Mouse (Mus musculus): ENCODE data around the gene Slx4ip. TPM values are rescaled to one million over a fixed set of nuclear protein-coding genes. Genes with fewer than 3 reads are reported as not detected.

The Slx4ip gene
- total RNA-seq, 1 experiment from 2014 or later = 6.8 TPM

- peak; percentile 27 to 76; a peak in 2 of 4 replicates for ATAC-seq (replicated peaks in 1 of 2; ENCODE audit: insufficient read depth in 1 of 2, low FRiP score in 2 of 2, low TSS enrichment in 1 of 2, low read depth in 1 of 2, poor library complexity in 2 of 2, severe bottlenecking in 2 of 2)
Measured at GRCm38 (mm10) chr2:136936391-136937288, 45.6 kb downstream of the Slx4ip start.

GRCm38 (mm10) chr2:136938249-136938648 lies 47.2 kb downstream of the Slx4ip start:
- ATAC-seq (replicated peaks in 1 of 2; ENCODE audit: insufficient read depth in 1 of 2, low FRiP score in 2 of 2, low TSS enrichment in 1 of 2, low read depth in 1 of 2, poor library complexity in 2 of 2, severe bottlenecking in 2 of 2) = no peak

GRCm38 (mm10) chr2:136946297-136946696 lies 55.3 kb downstream of the Slx4ip start:
- ATAC-seq (replicated peaks in 1 of 2; ENCODE audit: insufficient read depth in 1 of 2, low FRiP score in 2 of 2, low TSS enrichment in 1 of 2, low read depth in 1 of 2, poor library complexity in 2 of 2, severe bottlenecking in 2 of 2) = no peak

- ATAC-seq (replicated peaks in 1 of 2; ENCODE audit: insufficient read depth in 1 of 2, low FRiP score in 2 of 2, low TSS enrichment in 1 of 2, low read depth in 1 of 2, poor library complexity in 2 of 2, severe bottlenecking in 2 of 2) = no peak
Measured at GRCm38 (mm10) chr2:136947500-136947899, 56.5 kb downstream of the Slx4ip start.

- no peak for ATAC-seq (replicated peaks in 1 of 2; ENCODE audit: insufficient read depth in 1 of 2, low FRiP score in 2 of 2, low TSS enrichment in 1 of 2, low read depth in 1 of 2, poor library complexity in 2 of 2, severe bottlenecking in 2 of 2)
Measured at GRCm38 (mm10) chr2:136947937-136948336, 56.9 kb downstream of the Slx4ip start.

- no peak for ATAC-seq (replicated peaks in 1 of 2; ENCODE audit: insufficient read depth in 1 of 2, low FRiP score in 2 of 2, low TSS enrichment in 1 of 2, low read depth in 1 of 2, poor library complexity in 2 of 2, severe bottlenecking in 2 of 2)
Measured at GRCm38 (mm10) chr2:136952238-136952637, 61.2 kb downstream of the Slx4ip start.

GRCm38 (mm10) chr2:136955726-136956571 lies 64.9 kb downstream of the Slx4ip start:
- ATAC-seq (replicated peaks in 1 of 2; ENCODE audit: insufficient read depth in 1 of 2, low FRiP score in 2 of 2, low TSS enrichment in 1 of 2, low read depth in 1 of 2, poor library complexity in 2 of 2, severe bottlenecking in 2 of 2) = no peak

GRCm38 (mm10) chr2:136958697-136959096 lies 67.7 kb downstream of the Slx4ip start:
- ATAC-seq (replicated peaks in 1 of 2; ENCODE audit: insufficient read depth in 1 of 2, low FRiP score in 2 of 2, low TSS enrichment in 1 of 2, low read depth in 1 of 2, poor library complexity in 2 of 2, severe bottlenecking in 2 of 2) = no peak

- no peak for ATAC-seq (replicated peaks in 1 of 2; ENCODE audit: insufficient read depth in 1 of 2, low FRiP score in 2 of 2, low TSS enrichment in 1 of 2, low read depth in 1 of 2, poor library complexity in 2 of 2, severe bottlenecking in 2 of 2)
Measured at GRCm38 (mm10) chr2:136975774-136976173, 84.8 kb downstream of the Slx4ip start.

- ATAC-seq (replicated peaks in 1 of 2; ENCODE audit: insufficient read depth in 1 of 2, low FRiP score in 2 of 2, low TSS enrichment in 1 of 2, low read depth in 1 of 2, poor library complexity in 2 of 2, severe bottlenecking in 2 of 2) = peak in 1 of 2 experiments; percentile 39; a peak in 1 of 4 replicates
Measured at GRCm38 (mm10) chr2:136979056-136979772, 88.2 kb downstream of the Slx4ip start.

- no peak for ATAC-seq (replicated peaks in 1 of 2; ENCODE audit: insufficient read depth in 1 of 2, low FRiP score in 2 of 2, low TSS enrichment in 1 of 2, low read depth in 1 of 2, poor library complexity in 2 of 2, severe bottlenecking in 2 of 2)
Measured at GRCm38 (mm10) chr2:136981062-136981879, 90.3 kb downstream of the Slx4ip start.

GRCm38 (mm10) chr2:136983959-136984358 lies 92.9 kb downstream of the Slx4ip start:
- no peak for ATAC-seq (replicated peaks in 1 of 2; ENCODE audit: insufficient read depth in 1 of 2, low FRiP score in 2 of 2, low TSS enrichment in 1 of 2, low read depth in 1 of 2, poor library complexity in 2 of 2, severe bottlenecking in 2 of 2)

- no peak for ATAC-seq (replicated peaks in 1 of 2; ENCODE audit: insufficient read depth in 1 of 2, low FRiP score in 2 of 2, low TSS enrichment in 1 of 2, low read depth in 1 of 2, poor library complexity in 2 of 2, severe bottlenecking in 2 of 2)
Measured at GRCm38 (mm10) chr2:136985998-136986730, 95.1 kb downstream of the Slx4ip start.

- no peak for ATAC-seq (replicated peaks in 1 of 2; ENCODE audit: insufficient read depth in 1 of 2, low FRiP score in 2 of 2, low TSS enrichment in 1 of 2, low read depth in 1 of 2, poor library complexity in 2 of 2, severe bottlenecking in 2 of 2)
Measured at GRCm38 (mm10) chr2:136993116-136993515, 102.1 kb downstream of the Slx4ip start.

- ATAC-seq (replicated peaks in 1 of 2; ENCODE audit: insufficient read depth in 1 of 2, low FRiP score in 2 of 2, low TSS enrichment in 1 of 2, low read depth in 1 of 2, poor library complexity in 2 of 2, severe bottlenecking in 2 of 2) = no peak
Measured at GRCm38 (mm10) chr2:136997104-136997503, 106.1 kb downstream of the Slx4ip start.

- ATAC-seq (replicated peaks in 1 of 2; ENCODE audit: insufficient read depth in 1 of 2, low FRiP score in 2 of 2, low TSS enrichment in 1 of 2, low read depth in 1 of 2, poor library complexity in 2 of 2, severe bottlenecking in 2 of 2) = no peak
Measured at GRCm38 (mm10) chr2:137002031-137002430, 111.0 kb downstream of the Slx4ip start.
